Mouse (Mus musculus) adrenal gland, postnatal 10 days (tissue): ENCODE results near the gene Hspg2. TPM values are rescaled to one million over a fixed set of nuclear protein-coding genes. Genes with fewer than 3 reads are reported as not detected.
"Not testable (repeated sequence)": the region's sequence is repeated elsewhere in the genome, so short reads cannot be mapped to it uniquely, and the experiment has no call there.

Source experiments
- DNase-seq: peaks from one replicate; pipeline ENCODE4 v3.0.0; 2021; ENCODE audit warnings: mixed read lengths
- microRNA-seq: library from miRNA; unstranded; fragments of <30 nt; microRNA quantifications from one replicate; pipeline ENCODE4 v1.2.0, GENCODE M21; 2021
- total RNA-seq, 2 experiments: library from RNA; stranded (reverse); gene quantifications; 2 replicates each; pipeline ENCODE4 v1.2.3; 2021

The Hspg2 gene
- total RNA-seq, 2 experiments from 2014 or later, result 191 to 264 TPM

DNA sequence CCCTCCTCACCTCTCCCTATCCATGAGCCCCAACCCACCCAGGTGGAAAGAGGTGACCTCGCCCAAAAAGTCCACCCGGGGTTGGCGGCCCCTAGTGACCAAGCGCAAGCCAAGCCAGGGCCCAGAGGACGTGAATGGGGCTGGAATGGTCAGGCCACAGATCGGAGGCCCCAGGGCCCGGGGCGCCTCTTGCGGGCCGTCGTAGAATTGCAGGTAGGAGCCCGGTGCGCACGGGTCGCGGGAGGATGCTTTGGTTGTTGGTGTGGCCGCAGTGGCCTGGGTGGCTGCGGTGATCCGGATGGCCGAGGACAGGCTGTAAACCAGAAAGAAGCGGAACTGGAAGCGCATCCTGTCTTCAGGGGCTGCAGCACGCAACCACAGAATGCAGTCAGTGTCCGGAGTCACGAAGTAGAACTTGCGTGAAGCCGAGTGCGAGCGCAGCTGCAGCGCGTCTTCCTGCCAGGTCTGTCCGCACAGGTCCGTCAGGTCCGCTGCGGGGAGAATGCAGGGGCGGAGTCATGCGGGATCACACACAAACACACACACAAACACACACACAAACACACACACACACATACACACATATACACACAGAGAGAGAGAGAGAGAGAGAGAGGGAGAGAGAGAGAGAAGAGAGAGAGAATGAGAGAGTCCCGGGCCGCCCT, 109.7 kb downstream of the Hspg2 start:
- peak; percentile 80 for DNase-seq

DNA sequence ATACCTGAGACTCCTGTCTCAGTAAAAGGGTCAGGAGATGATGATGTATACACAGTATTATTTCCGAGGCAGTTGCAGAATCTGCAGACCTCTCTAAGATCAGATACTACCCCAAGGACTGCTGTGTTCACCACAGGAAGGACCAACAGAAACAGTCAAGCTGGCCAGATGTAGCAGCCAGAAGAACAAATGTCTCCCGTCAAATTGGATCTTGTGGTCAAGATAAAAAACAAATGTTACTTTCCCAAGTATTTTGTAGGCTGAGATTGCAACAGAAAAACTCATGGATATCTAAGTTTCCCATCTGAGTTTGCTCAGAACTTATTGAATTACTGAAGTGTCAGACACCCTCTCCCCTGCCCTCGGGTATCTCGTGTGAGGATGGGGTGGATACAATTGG, 111.2 kb downstream of the Hspg2 start:
- no peak for DNase-seq

DNA sequence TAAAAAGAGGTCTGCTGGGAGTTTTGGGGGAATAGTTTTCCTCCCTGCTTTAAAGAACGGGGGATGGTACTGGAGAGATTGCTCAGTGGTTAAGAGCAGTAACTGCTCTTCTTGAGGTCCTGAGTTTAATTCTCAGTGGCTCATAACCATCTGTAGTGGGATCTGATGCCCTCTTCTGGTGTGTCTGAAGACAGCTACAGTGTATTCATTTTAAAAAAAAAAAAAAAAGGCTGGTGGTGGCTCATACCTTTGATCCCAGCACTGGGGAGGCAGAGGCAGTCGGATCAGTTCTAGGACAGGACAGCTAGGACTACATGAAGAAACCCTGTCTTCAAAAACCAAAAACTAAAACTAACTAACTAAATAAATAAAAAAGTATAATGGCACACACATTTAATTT, 111.7 kb downstream of the Hspg2 start:
- DNase-seq, result no peak

DNA sequence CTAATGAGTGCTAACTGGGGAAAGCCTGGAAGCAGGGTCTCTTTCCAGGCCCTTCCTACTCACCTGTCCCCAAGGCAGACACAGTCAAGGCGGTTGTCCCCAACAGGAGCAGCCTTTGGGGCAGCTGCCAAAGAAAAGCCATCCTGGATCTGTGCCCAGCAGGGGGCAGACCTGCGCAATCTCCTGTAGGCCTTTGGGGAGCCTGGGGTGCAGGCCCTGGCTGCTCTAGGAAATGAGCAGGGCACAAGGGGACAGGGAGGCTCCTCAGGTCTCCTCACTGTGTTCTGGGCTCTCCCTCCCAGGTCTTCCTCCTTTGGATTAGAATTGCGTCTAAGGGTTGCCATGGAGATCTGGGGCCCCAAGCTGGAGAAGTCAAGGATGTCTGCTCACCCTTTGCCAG, 113.2 kb downstream of the Hspg2 start:
- DNase-seq, result peak; percentile 82

DNA sequence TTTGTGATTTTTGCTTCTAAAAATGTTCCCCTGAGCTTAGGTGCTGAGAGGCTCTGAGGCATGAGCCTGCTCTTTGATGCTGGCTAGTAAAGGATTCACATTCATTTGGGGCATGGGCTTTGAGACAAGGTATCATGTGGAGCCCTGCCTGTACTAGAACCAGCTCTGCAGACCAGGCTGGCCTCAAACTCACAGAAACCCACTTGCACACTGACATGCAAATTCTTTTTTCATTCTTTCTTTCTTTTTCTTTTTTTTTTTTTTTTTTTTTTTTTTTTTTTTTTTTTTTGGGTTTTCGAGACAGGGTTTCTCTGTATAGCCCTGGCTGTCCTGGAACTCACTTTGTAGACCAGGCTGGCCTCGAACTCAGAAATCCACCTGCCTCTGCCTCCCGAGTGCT, 120.5 kb downstream of the Hspg2 start:
- DNase-seq, result not testable (repeated sequence)

DNA sequence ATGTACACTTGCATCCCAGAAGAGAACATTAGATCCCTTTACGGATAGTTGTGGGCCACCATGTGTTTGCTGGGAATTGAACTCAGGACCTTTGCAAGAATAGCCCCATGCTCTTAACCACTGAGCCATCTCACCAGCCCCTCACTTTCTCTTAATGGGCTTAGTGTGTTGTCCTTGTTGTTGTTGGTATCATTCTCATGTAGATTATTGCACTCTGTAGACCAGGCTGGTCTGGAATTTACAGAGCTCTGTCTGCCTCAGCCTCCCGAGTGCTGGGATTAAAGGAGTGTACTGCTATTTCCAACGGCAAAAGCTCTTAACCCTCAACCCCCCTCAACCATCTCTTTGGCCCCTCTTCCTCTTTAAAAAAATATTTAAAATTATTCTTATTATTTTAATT, 121.0 kb downstream of the Hspg2 start:
- DNase-seq, result no peak

DNA sequence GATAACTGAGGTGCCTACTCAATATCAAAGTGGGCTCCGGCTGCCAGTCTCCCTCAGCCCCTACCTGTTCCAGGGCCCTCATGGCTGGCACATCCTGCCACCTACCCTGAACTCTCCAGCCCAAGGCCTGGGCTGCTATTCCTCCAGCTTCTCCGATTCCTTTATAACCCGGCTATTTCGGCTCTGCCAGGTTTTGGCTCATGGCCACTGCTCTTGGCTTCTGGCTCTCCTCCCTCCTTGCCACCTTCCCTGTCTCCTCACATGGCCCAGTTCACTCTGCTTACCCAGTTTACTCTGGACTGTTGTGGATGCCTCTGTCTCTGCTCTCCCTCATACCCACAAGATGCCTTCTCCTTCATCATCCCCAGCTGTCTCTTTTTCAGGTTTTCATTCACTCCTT, 122.4 kb downstream of the Hspg2 start:
- DNase-seq, result peak; percentile 69

DNA sequence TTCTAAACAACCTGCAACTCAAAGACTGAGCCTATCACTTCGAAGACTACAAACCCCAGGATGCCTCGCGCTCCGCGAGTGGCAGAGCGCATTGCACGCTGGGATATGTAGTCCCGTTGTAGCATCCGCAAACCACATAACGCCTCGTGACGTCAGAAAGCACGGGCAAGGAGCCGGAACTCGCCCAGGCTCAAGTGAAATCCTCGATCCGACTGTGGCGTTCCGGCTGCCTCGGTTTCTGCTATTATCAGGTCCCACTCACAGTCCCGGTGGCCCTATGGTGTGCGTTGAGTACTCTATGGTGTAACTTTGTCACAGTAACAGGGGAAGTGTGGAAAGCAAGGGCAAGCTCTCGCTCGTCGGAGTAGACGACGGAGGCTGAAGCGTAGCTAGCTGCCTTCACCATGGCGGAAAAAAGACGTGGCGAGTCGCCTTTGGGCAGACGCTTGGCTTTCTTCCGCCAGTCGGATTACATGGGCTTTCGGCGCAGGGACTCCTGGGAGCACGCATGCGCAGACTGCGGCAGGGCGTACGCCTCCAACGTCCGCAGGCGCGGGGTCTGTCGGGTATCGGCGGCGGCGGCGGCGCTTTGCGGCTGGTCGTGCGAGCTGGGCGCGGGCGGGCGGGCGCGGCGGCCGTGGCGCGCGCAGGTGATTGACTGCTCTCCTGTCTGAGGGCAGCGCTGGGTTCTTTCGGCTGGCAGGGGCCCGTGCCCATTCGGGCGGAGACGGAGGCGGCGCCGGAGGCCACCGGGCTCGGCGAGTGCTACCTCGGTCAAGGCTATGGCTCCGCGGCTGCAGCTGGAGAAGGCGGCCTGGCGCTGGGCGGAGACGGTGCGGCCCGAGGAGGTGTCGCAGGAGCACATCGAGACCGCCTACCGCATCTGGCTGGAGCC, 125.3 kb downstream of the Hspg2 start, which contains the start of gene Usp48:
Gene Usp48, plus strand, starts transcription at position 155 of the 895 bp plus-strand sequence.
- DNase-seq, result peak; percentile 99

DNA sequence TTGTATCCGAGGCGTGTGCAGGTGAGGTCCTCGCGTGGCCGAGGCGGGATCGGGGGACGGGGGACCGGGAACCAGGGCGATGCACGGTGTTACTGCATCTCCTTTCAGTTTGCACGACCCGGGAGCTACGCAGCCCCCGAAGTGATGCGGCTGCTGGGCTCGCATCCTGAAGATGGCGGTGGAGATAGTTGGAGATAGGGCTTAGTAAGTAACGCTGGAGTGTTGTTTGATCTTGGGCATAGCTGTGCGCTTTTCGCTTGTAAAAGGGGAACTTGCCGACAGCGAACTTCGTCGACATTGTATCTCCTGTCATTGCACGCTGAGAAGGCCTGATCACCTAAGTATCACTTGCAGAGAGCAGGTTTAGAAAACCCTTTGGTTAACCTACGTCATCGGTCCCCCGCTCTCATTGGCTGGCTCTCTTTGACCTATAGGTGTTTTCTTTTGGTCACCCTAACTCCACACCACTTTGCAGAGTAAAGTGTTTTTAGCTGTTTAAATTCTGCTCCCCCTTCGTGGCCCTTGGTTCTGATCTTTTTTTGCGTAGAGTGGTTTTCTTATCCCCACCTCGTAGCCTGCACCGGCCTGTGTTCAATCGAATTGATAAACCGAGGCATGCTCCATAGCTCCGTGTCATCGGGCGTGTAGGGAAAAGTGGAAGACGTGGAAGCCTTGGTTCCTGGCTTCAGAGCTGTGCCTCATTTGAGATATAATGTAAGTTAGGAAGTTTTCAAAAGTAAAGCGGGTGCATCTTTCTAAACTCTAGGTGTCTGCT, 126.1 kb downstream of the Hspg2 start:
- DNase-seq, result peak; percentile 65

DNA sequence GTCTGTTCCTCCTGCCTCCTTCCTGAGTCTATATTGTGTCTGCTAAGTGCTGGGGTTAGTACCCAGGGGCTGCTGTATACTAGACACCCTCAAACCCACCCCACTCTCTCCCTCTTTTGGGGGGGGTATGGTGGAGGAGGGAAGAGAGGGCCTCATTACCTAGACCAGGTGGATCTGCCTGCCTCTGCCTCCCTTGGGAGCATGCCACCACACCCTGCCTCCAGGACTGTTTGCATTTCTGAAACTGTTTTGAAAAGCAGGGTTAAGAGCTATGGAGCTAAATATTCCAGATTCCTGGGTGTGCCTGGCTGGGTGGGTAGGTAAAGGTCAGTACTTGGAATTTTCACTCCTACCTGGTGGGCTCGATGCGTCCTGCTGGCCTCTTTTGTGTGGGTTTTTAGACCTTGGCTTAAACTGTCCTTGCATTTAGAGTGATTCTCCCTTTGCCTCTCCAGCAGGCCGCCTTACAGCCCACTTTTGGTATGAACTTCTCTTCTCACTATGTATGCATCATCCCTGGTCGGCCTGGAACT, 128.6 kb downstream of the Hspg2 start:
- DNase-seq, result no peak

DNA sequence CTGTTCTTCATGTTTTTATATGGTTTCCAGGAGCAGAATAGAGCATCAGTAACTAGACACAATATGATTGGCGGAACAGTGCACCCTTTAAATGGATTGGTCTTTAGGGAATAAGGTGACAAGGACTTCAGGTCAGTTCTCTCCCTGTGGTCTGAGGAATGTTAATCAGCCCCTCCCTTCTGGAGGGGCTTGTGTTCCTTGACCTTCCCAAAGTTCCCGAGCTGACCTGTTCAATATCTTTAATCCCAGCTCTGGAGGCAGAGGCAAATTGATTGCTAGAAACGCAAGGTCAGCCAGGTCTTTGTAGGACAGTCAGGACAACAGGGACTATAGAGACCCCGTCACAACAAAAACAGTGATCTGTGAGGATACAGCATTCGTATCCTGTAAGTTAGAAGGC, 130.0 kb downstream of the Hspg2 start:
- DNase-seq, result no peak

DNA sequence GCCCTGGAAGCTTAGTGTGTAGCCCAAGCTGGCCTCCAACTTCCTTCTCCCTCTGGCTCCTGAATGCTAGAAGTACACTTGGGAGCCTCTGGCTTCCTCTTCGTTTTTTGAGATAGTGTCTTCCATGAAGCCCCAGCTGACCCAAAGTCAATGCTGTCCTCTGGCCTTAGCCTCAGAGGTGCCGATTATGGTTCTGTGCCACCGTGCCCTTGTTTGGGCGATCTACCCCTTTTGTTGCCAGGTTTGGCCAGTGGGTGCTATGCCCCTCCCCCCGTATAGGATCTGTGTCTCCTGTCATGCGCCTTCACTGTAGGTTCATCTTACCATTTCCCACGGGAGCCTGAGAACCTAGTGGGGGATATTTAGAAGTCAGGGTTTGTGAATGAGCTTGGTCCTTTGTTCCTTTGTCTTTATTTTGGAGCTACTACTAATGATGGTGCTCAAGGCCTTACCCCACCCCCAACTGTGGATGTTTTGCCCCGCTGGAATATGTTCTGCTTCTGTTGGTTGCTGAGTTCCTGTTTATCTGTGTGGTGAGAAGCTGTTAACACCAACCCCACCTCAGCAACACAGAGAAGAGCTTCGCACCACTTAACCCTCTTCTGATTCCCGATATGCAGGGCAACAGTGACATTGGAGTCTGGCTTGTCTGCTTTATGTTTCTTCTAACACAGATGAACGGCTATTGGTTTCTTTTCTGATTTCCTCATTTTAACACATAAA, 135.0 kb downstream of the Hspg2 start:
- DNase-seq, result no peak

DNA sequence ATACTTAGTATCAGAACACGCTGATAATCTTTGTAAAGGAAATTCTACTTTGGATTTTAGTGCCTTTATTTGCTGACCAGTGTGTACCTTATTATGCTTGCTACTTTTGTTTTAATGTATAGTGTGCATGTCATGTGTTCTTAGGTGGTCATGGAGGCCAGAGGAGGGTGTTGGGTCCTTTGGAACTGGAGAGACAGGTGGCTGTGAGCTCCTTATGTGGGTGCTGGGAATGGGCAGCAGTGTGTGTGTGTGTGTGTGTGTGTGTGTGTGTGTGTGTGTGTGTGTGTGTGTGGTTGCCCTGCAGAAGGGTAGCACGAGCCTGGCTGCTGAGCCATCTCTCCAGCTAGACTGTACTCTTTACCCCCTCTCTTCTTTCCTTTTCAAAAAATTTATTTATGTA, 138.5 kb downstream of the Hspg2 start:
- no peak for DNase-seq

DNA sequence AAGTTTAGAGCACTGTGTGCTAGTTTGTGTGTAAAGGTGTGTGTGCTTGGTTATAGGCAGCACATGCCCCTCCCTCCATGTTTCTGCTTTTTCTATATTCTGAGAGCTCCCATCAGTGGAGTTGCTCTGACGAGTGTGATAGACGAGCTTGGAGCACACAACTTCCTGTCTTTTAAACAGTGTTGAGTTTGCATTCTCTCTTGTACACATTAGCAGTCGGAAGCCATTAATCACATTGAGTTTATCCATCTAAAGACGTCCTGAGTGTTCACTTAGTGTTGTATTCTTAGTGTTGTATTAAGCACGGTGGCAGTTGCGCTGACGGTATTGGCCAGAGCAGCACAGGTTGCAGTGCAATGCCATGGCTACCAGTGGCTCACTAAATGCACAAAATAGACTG, 140.7 kb downstream of the Hspg2 start:
- DNase-seq, result no peak

DNA sequence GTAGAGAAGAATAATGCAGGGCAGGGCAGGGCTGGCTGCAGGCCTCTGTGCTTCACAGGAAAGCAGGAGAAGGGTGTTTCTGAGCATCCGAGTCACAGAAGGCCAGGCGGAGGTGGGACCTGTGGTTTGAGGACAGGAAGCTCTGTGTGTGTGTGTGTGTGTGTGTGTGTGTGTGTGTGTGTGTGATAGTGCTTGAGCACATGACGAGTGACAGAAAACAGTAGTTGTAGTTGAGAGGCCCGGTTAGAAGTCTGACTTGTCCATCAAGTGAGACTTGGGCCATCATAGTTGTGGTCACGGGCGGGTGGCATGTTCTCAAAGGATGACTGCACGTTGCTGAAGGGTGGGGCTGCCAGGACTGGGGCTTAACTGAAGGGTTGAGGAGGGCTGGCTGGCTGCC, 141.1 kb downstream of the Hspg2 start:
- no peak for DNase-seq

DNA sequence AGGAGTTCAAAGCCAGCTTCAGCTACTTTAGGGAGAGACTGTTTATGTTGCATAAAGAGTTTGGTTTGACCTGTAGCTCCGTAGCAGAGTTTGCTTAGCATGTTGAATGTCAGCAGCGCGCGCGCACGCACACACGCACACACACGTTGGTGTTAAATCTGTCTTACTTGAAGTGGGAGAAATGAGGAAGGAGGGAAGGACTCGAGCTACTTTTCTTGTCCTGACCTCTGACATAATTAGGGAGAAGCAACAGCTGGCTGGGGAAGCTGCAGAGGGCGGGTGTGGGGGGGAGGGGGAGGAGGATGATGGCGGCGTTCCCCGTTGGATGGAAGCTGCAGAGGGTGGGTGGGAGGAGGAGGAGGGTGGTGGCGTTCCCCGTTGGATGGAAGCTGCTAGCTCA, 141.7 kb downstream of the Hspg2 start:
- no peak for DNase-seq

Small RNA genes within 50 kb of the gene (microRNA-seq; reads per million reads assigned to microRNA genes)
- gene Mir7018, result 4.2 reads per million

Other genes starting within 250 kb of the Hspg2 start
- 10 to 100 TPM; 39.5 to 53.0 TPM for gene Wnt4, start 191.3 kb upstream of the Hspg2 start, total RNA-seq
- gene Cdc42, start 111.0 kb upstream of the Hspg2 start, total RNA-seq, result 100 to 1,000 TPM; 348 to 351 TPM
- not detected for gene Cela3a, start 59.0 kb upstream of the Hspg2 start, total RNA-seq
- gene Cela3b, start 38.2 kb upstream of the Hspg2 start, total RNA-seq, result not detected
- not detected for gene 1700013G24Rik, start 15.5 kb upstream of the Hspg2 start, total RNA-seq
- not detected for gene Ldlrad2, start 105.8 kb downstream of the Hspg2 start, total RNA-seq
- 100 to 1,000 TPM in 1 of 2 experiments, 10 to 100 TPM in 1; 76.5 to 113 TPM for gene Usp48, start 125.0 kb downstream of the Hspg2 start, total RNA-seq
- gene Rap1gap, start 196.0 kb downstream of the Hspg2 start, total RNA-seq, result 10 to 100 TPM; 31.3 to 48.5 TPM